Mouse (Mus musculus) MEL (cell line): ENCODE measurements around the gene Tspan3.

Experiments used
- CHD2 ChIP-seq: IDR thresholded peaks from 2 replicates; pipeline ENCODE4 v1.6.1; 2011; ENCODE audit warnings: low read length, improper control_type of control experiment
- CTCF ChIP-seq, 3 experiments: IDR thresholded peaks in 2 of 3; conservative IDR thresholded peaks in 1 of 3; 2 replicates each; pipeline ENCODE4 v1.5.1; 2011 to 2012; ENCODE audit warnings: low read length in 3 of 3, low read depth in 2 of 3, mild to moderate bottlenecking in 2 of 3, improper control_type of control experiment in 1 of 3, inconsistent platforms in 1 of 3, mixed read lengths in 1 of 3, moderate library complexity in 1 of 3; ENCODE audit not compliant: control insufficient read depth in 1 of 3, insufficient read depth in 1 of 3, poor library complexity in 1 of 3, severe bottlenecking in 1 of 3
- HCFC1 ChIP-seq: IDR thresholded peaks from 2 replicates; pipeline ENCODE4 v1.6.1; 2012; ENCODE audit warnings: low read depth, mild to moderate bottlenecking, inconsistent platforms, low read length, improper control_type of control experiment, moderate library complexity
- NELFE ChIP-seq: IDR thresholded peaks from 2 replicates; pipeline ENCODE4 v1.6.1; 2011; ENCODE audit warnings: low read depth, low read length, improper control_type of control experiment
- USF1 ChIP-seq: IDR thresholded peaks from 2 replicates; pipeline ENCODE4 v1.6.1; 2014; ENCODE audit warnings: low read depth, mild to moderate bottlenecking, inconsistent platforms, low read length, improper control_type of control experiment, moderate library complexity

- no peak for TF ChIP-seq NELFE
- TF ChIP-seq CTCF (IDR thresholded peaks at IDR 0.05 in 2 of 3, conservative IDR thresholded peaks at IDR 0.05 in 1 of 3; ENCODE audit: control insufficient read depth in 1 of 3, insufficient read depth in 1 of 3, low read depth in 2 of 3, low read length in 3 of 3, poor library complexity in 1 of 3, severe bottlenecking in 1 of 3) = no peak
- TF ChIP-seq HCFC1 = no peak
- TF ChIP-seq USF1 = no peak
- TF ChIP-seq CHD2 = no peak
Observed at GRCm38 (mm10) chr9:56133970-56134369, 31.3 kb downstream of the Tspan3 start.
